Mouse (Mus musculus): ENCODE data around the gene Epn3. TPM values are rescaled to one million over a fixed set of nuclear protein-coding genes. Genes with fewer than 3 reads are reported as not detected.

Gene Epn3
- polyA plus RNA-seq, 1 experiment, result 15.0 TPM

GRCm38 (mm10) chr11:94498093-94498996 is 1.4 kb downstream of the Epn3 start:
- DNase-seq (ENCODE audit: low read depth), result peak; percentile 52

- no peak for DNase-seq (ENCODE audit: low read depth)
Observed at GRCm38 (mm10) chr11:94495415-94495814, 4.4 kb downstream of the Epn3 start.

GRCm38 (mm10) chr11:94491749-94492099 is 8.1 kb downstream of the Epn3 start:
- no peak for DNase-seq (ENCODE audit: low read depth)

GRCm38 (mm10) chr11:94491035-94491748 is 8.6 kb downstream of the Epn3 start:
- DNase-seq (ENCODE audit: low read depth), result no peak

- no peak for DNase-seq (ENCODE audit: low read depth)
Observed at GRCm38 (mm10) chr11:94489745-94490144, 10.0 kb downstream of the Epn3 start.

GRCm38 (mm10) chr11:94488767-94489533 is 10.8 kb downstream of the Epn3 start:
- DNase-seq (ENCODE audit: low read depth), result no peak

GRCm38 (mm10) chr11:94486001-94486400 is 13.8 kb downstream of the Epn3 start, which contains the start of gene Spata20:
Spata20 (minus strand) TSS chr11:94486179.
- DNase-seq (ENCODE audit: low read depth), result no peak

- no peak for DNase-seq (ENCODE audit: low read depth)
Observed at GRCm38 (mm10) chr11:94485223-94485622, 14.6 kb downstream of the Epn3 start.

- DNase-seq (ENCODE audit: low read depth), result no peak
Observed at GRCm38 (mm10) chr11:94484636-94485035, 15.1 kb downstream of the Epn3 start.

GRCm38 (mm10) chr11:94483921-94484320 is 15.9 kb downstream of the Epn3 start:
- no peak for DNase-seq (ENCODE audit: low read depth)

GRCm38 (mm10) chr11:94483436-94483835 is 16.3 kb downstream of the Epn3 start:
- no peak for DNase-seq (ENCODE audit: low read depth)

- DNase-seq (ENCODE audit: low read depth), result no peak
Observed at GRCm38 (mm10) chr11:94482738-94483137, 17.0 kb downstream of the Epn3 start.

- DNase-seq (ENCODE audit: low read depth), result no peak
Observed at GRCm38 (mm10) chr11:94481963-94482362, 17.8 kb downstream of the Epn3 start.

- DNase-seq (ENCODE audit: low read depth), result no peak
Observed at GRCm38 (mm10) chr11:94480382-94480781, 19.4 kb downstream of the Epn3 start.

- DNase-seq (ENCODE audit: low read depth), result no peak
Observed at GRCm38 (mm10) chr11:94477651-94478050, 22.1 kb downstream of the Epn3 start.

GRCm38 (mm10) chr11:94475722-94476121 is 24.1 kb downstream of the Epn3 start:
- no peak for DNase-seq (ENCODE audit: low read depth)

GRCm38 (mm10) chr11:94474544-94474910 is 25.2 kb downstream of the Epn3 start:
- no peak for DNase-seq (ENCODE audit: low read depth)

- DNase-seq (ENCODE audit: low read depth), result no peak
Observed at GRCm38 (mm10) chr11:94473707-94474543, 25.8 kb downstream of the Epn3 start, which contains the start of gene Cacna1g. Cacna1g (minus strand) TSS chr11:94474198.

GRCm38 (mm10) chr11:94472916-94473706 is 26.7 kb downstream of the Epn3 start:
- no peak for DNase-seq (ENCODE audit: low read depth)

GRCm38 (mm10) chr11:94472585-94472915 is 27.2 kb downstream of the Epn3 start:
- DNase-seq (ENCODE audit: low read depth), result no peak
